Mouse (Mus musculus) thymus, adult 2 months (tissue): ENCODE measurements around the gene Prmt1.

ENCODE experiments used
- CTCF ChIP-seq: fragments of 200-500 bp; IDR thresholded peaks from 2 replicates; pipeline ENCODE4 v1.5.1; 2012; ENCODE audit warnings: mild to moderate bottlenecking, control low read depth, low read length, moderate library complexity, borderline replicate concordance; ENCODE audit not compliant: control insufficient read depth, poor library complexity, insufficient read depth; ENCODE audit errors: extremely low read depth
- POLR2A ChIP-seq: fragments of 200-500 bp; IDR thresholded peaks from 2 replicates; pipeline ENCODE4 v1.6.1; 2012; ENCODE audit warnings: mild to moderate bottlenecking, low read length, control low read depth, moderate library complexity; ENCODE audit not compliant: control insufficient read depth, poor library complexity, insufficient read depth; ENCODE audit errors: extremely low read depth

DNA sequence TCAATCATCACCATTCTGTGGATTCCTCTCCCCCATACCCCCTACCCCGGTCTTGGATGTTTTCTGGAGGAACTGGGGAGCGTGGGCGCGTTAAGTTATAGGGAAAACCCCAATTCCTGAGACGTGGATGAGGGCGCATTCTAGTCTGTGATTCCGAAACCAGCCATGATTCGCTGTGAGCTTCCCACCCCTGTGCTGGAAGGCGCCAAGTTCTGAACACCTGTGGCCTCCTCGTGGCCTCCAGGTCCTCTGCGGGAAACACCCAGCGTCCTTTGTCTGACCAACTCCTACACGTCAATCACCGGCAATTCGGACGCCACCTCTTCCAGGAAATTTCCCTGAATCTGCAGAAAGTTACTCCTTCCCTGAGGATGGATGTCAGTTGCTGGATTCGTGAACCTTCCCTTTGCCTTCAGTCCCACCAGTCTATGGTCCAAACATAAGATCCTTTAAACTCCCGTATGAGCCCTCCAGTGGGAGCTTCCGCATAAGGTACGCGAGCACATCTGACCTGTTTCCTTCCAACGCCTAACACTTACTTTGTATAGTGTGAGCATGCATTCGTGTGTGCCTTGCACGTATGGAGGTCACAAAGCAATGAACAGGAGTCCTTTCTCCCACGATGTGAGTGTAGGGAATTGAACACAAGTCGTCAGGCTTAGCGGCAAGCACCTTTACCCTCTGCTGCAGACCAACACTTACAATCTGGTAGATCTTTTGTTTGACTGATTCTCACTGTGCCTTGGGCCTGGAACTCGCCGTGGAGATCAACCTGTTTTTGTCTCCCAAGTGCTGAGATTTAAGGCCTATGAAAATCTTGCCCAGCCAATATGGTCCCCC is 731 bp upstream of the Prmt1 start:
- TF ChIP-seq CTCF: no peak
- no peak; the same call in 1 of the 2 replicates for TF ChIP-seq POLR2A
